Mouse (Mus musculus): ENCODE results near the gene Dleu7. TPM values are rescaled to one million over a fixed set of nuclear protein-coding genes. Genes with fewer than 3 reads are reported as not detected.
A peak's percentile ranks its signal among the peaks of the same experiment; 100 is the strongest.

The Dleu7 gene
- polyA plus RNA-seq, 1 experiment from 2014 or later, result 0.38 TPM

GRCm38 (mm10) chr14:62331457-62331856 is 38.6 kb upstream of the Dleu7 start:
- DNase-seq (ENCODE audit: low spot score), result no peak
- no peak overlapping the region for H3K27ac ChIP-seq (ENCODE audit: low read length)
- H3K9me3 ChIP-seq (ENCODE audit: low read length), result no peaks in the 10 kb centered on the region
- 19% methylated on average over 6 of the region's 6 CpGs for WGBS
- peak overlapping the region; percentile 73 for H3K4me3 ChIP-seq (ENCODE audit: low read depth, low read length)
- 0 out of 2 replicates have a peak overlapping the region, but pooled peaks have one; percentile 16 for H3K9ac ChIP-seq (replicated peaks; ENCODE audit: low read depth)
- H3K4me1 ChIP-seq (ENCODE audit: insufficient read depth, low read depth, low read length), result no peaks in the 10 kb centered on the region; the same call in 1 of the 2 replicates
- H3K27me3 ChIP-seq (replicated peaks; ENCODE audit: insufficient read depth, low read length), result no peaks in the 10 kb centered on the region
- no peaks in the 10 kb centered on the region for H3K36me3 ChIP-seq (ENCODE audit: insufficient read depth, low read length)
- no peak for ATAC-seq
- TF ChIP-seq EP300 (IDR thresholded peaks at IDR 0.05) (no peak), CTCF (IDR thresholded peaks at IDR 0.05) (no peak)
- H3K4me2 ChIP-seq (replicated peaks; ENCODE audit: low read depth, low read length), result peak overlapping the region; percentile 66

- Histone ChIP-seq H3K9me3 (ENCODE audit: low read length) (no peaks in the 10 kb centered on the region), H3K36me3 (ENCODE audit: insufficient read depth, low read length) (no peaks in the 10 kb centered on the region), H3K27ac (ENCODE audit: low read length) (no peak overlapping the region), H3K4me1 (ENCODE audit: insufficient read depth, low read depth, low read length) (no peaks in the 10 kb centered on the region; the same call in 1 of the 2 replicates), H3K9ac (replicated peaks; ENCODE audit: low read depth) (no peak overlapping the region), H3K4me3 (ENCODE audit: low read depth, low read length) (no peak overlapping the region), H3K4me2 (replicated peaks; ENCODE audit: low read depth, low read length) (no peak overlapping the region), H3K27me3 (replicated peaks; ENCODE audit: insufficient read depth, low read length) (no peaks in the 10 kb centered on the region)
- no peak for TF ChIP-seq EP300 (IDR thresholded peaks at IDR 0.05)
- TF ChIP-seq CTCF (IDR thresholded peaks at IDR 0.05), result no peak
- WGBS, result 81% methylated on average over 3 of the region's 3 CpGs
- DNase-seq (ENCODE audit: low spot score) (no peak), ATAC-seq (no peak)
Observed at GRCm38 (mm10) chr14:62329631-62330030, 36.8 kb upstream of the Dleu7 start.

- Histone ChIP-seq H3K9me3 (ENCODE audit: low read length) (no peaks in the 10 kb centered on the region), H3K4me3 (ENCODE audit: low read depth, low read length) (no peak overlapping the region), H3K9ac (replicated peaks; ENCODE audit: low read depth) (no peak overlapping the region), H3K4me1 (ENCODE audit: insufficient read depth, low read depth, low read length) (no peaks in the 10 kb centered on the region; the same call in 1 of the 2 replicates), H3K27ac (ENCODE audit: low read length) (no peak overlapping the region), H3K27me3 (replicated peaks; ENCODE audit: insufficient read depth, low read length) (no peaks in the 10 kb centered on the region), H3K4me2 (replicated peaks; ENCODE audit: low read depth, low read length) (no peak overlapping the region), H3K36me3 (ENCODE audit: insufficient read depth, low read length) (no peaks in the 10 kb centered on the region)
- TF ChIP-seq EP300 (IDR thresholded peaks at IDR 0.05) (no peak), CTCF (IDR thresholded peaks at IDR 0.05) (no peak)
- ATAC-seq, result no peak
- no peak for DNase-seq (ENCODE audit: low spot score)
- 37% methylated on average over 6 of the region's 6 CpGs for WGBS
Observed at GRCm38 (mm10) chr14:62328606-62329005, 35.8 kb upstream of the Dleu7 start.

- no peak overlapping the region for H3K4me3 ChIP-seq (ENCODE audit: low read depth, low read length)
- DNase-seq (ENCODE audit: low spot score) (no peak), ATAC-seq (no peak)
- H3K9me3 ChIP-seq (ENCODE audit: low read length), result no peaks in the 10 kb centered on the region
- no peak overlapping the region for H3K9ac ChIP-seq (replicated peaks; ENCODE audit: low read depth)
- H3K36me3 ChIP-seq (ENCODE audit: insufficient read depth, low read length), result no peaks in the 10 kb centered on the region
- no peak for TF ChIP-seq CTCF (IDR thresholded peaks at IDR 0.05)
- no peak for TF ChIP-seq EP300 (IDR thresholded peaks at IDR 0.05)
- H3K4me1 ChIP-seq (ENCODE audit: insufficient read depth, low read depth, low read length), result no peaks in the 10 kb centered on the region; the same call in 1 of the 2 replicates
- no peaks in the 10 kb centered on the region for H3K27me3 ChIP-seq (replicated peaks; ENCODE audit: insufficient read depth, low read length)
- no peak overlapping the region for H3K27ac ChIP-seq (ENCODE audit: low read length)
- 13% methylated on average over 2 of the region's 2 CpGs for WGBS
- H3K4me2 ChIP-seq (replicated peaks; ENCODE audit: low read depth, low read length), result no peak overlapping the region
Observed at GRCm38 (mm10) chr14:62327171-62327570, 34.3 kb upstream of the Dleu7 start.

- 44% methylated on average over 3 of the region's 3 CpGs for WGBS
- no peak overlapping the region for H3K4me3 ChIP-seq (ENCODE audit: low read depth, low read length)
- TF ChIP-seq EP300 (IDR thresholded peaks at IDR 0.05) (no peak), CTCF (IDR thresholded peaks at IDR 0.05) (no peak)
- H3K9ac ChIP-seq (replicated peaks; ENCODE audit: low read depth), result no peak overlapping the region
- DNase-seq (ENCODE audit: low spot score) (peak; percentile 9), ATAC-seq (no peak)
- no peak overlapping the region for H3K27ac ChIP-seq (ENCODE audit: low read length)
- H3K4me2 ChIP-seq (replicated peaks; ENCODE audit: low read depth, low read length), result no peak overlapping the region
- H3K27me3 ChIP-seq (replicated peaks; ENCODE audit: insufficient read depth, low read length), result no peaks in the 10 kb centered on the region
- H3K4me1 ChIP-seq (ENCODE audit: insufficient read depth, low read depth, low read length), result no peaks in the 10 kb centered on the region
- no peaks in the 10 kb centered on the region for H3K9me3 ChIP-seq (ENCODE audit: low read length)
- H3K36me3 ChIP-seq (ENCODE audit: insufficient read depth, low read length), result no peaks in the 10 kb centered on the region
Observed at GRCm38 (mm10) chr14:62326026-62326425, 33.2 kb upstream of the Dleu7 start.

- H3K36me3 ChIP-seq (ENCODE audit: insufficient read depth, low read length), result no peaks in the 10 kb centered on the region
- H3K27ac ChIP-seq (ENCODE audit: low read length), result no peak overlapping the region
- TF ChIP-seq CTCF (IDR thresholded peaks at IDR 0.05) (no peak), EP300 (IDR thresholded peaks at IDR 0.05) (no peak)
- no peaks in the 10 kb centered on the region for H3K27me3 ChIP-seq (replicated peaks; ENCODE audit: insufficient read depth, low read length)
- DNase-seq (ENCODE audit: low spot score) (no peak), ATAC-seq (no peak)
- no peak overlapping the region for H3K9ac ChIP-seq (replicated peaks; ENCODE audit: low read depth)
- H3K4me2 ChIP-seq (replicated peaks; ENCODE audit: low read depth, low read length), result no peak overlapping the region
- H3K9me3 ChIP-seq (ENCODE audit: low read length), result no peaks in the 10 kb centered on the region
- H3K4me3 ChIP-seq (ENCODE audit: low read depth, low read length), result no peak overlapping the region
- 89% methylated on average over 5 of the region's 5 CpGs for WGBS
- H3K4me1 ChIP-seq (ENCODE audit: insufficient read depth, low read depth, low read length), result no peaks in the 10 kb centered on the region
Observed at GRCm38 (mm10) chr14:62324943-62325342, 32.1 kb upstream of the Dleu7 start.

- DNase-seq (ENCODE audit: low spot score) (no peak), ATAC-seq (no peak)
- Histone ChIP-seq H3K4me3 (ENCODE audit: low read depth, low read length) (no peak overlapping the region), H3K4me1 (ENCODE audit: insufficient read depth, low read depth, low read length) (no peaks in the 10 kb centered on the region), H3K27me3 (replicated peaks; ENCODE audit: insufficient read depth, low read length) (no peaks in the 10 kb centered on the region), H3K9me3 (ENCODE audit: low read length) (no peaks in the 10 kb centered on the region), H3K27ac (ENCODE audit: low read length) (no peak overlapping the region), H3K36me3 (ENCODE audit: insufficient read depth, low read length) (no peaks in the 10 kb centered on the region), H3K4me2 (replicated peaks; ENCODE audit: low read depth, low read length) (no peak overlapping the region), H3K9ac (replicated peaks; ENCODE audit: low read depth) (no peak overlapping the region)
- no peak for TF ChIP-seq CTCF (IDR thresholded peaks at IDR 0.05)
- no peak for TF ChIP-seq EP300 (IDR thresholded peaks at IDR 0.05)
- 78% methylated on average over 5 of the region's 5 CpGs for WGBS
Observed at GRCm38 (mm10) chr14:62323457-62323856, 30.6 kb upstream of the Dleu7 start.

Data from lung, postnatal 0 days (tissue).